Mouse (Mus musculus) liver, embryonic 14.5 days (tissue): ENCODE measurements around the gene Calcoco1.

Experiments used
- CTCF ChIP-seq: IDR thresholded peaks from 2 replicates; pipeline ENCODE4 v1.5.1; 2016; ENCODE audit warnings: antibody characterized with exemption, low read depth, control low read depth
- EP300 ChIP-seq: IDR thresholded peaks from 2 replicates; pipeline ENCODE4 v1.6.1; 2016; ENCODE audit warnings: antibody characterized with exemption, low read depth

GRCm38 (mm10) chr15:102757686-102758085 is 35.7 kb upstream of the Calcoco1 start:
- no peak for TF ChIP-seq CTCF
- no peak for TF ChIP-seq EP300
